Mouse (Mus musculus): Measurements from ENCODE around the gene Kdm4c.

GRCm38 (mm10) chr4:74242176-74242575 lies at the start of gene Kdm4c:
- TF ChIP-seq CTCF (IDR thresholded peaks at IDR 0.05; ENCODE audit: extremely low read depth, insufficient read depth, insufficient read length, insufficient replicate concordance) (no peak), POLR2A (IDR thresholded peaks at IDR 0.05; ENCODE audit: low read depth, low read length) (no peak)

All from spleen, adult 2 months (tissue).